Mouse (Mus musculus) liver, embryonic 11.5 days (tissue): Measurements from ENCODE around the gene Rps26. TPM values are rescaled to one million over a fixed set of nuclear protein-coding genes. Genes with fewer than 3 reads are reported as not detected.

Experiments used
- ATAC-seq: fragments of 200-750 bp; cut with Nextera tagmentation; replicated peaks from 2 replicates; pipeline ENCODE4 v1.8.0; 2017; ENCODE audit warnings: moderate number of reproducible peaks, mild to moderate bottlenecking, moderate TSS enrichment, moderate library complexity; ENCODE audit not compliant: low FRiP score
- DNase-seq: peaks from one replicate; pipeline ENCODE4 v3.0.0-alpha.2; 2017; ENCODE audit warnings: low spot score
- H3K27ac ChIP-seq: fragments of 300-500 bp; sonication (generic); 2 replicates; pipeline ENCODE4 v1.5.1; 2014; ENCODE audit warnings: mild to moderate bottlenecking, low read depth, low read length, control low read depth
- H3K27me3 ChIP-seq: fragments of 300-500 bp; sonication (generic); replicated peaks from 2 replicates; pipeline ENCODE4 v1.6.1; 2014; ENCODE audit warnings: low read length, mixed read lengths; ENCODE audit not compliant: control insufficient read depth, insufficient read depth
- H3K36me3 ChIP-seq: fragments of 300-500 bp; sonication (generic); 2 replicates; pipeline ENCODE4 v1.6.1; 2014; ENCODE audit warnings: mild to moderate bottlenecking, low read length, moderate library complexity, mixed read lengths; ENCODE audit not compliant: control insufficient read depth, insufficient read depth
- H3K4me1 ChIP-seq: fragments of 300-500 bp; sonication (generic); replicated peaks from 2 replicates; pipeline ENCODE4 v1.6.1; 2014; ENCODE audit warnings: low read length, mixed read lengths; ENCODE audit not compliant: control insufficient read depth, insufficient read depth
- H3K4me2 ChIP-seq: fragments of 300-500 bp; sonication (generic); 2 replicates; pipeline ENCODE4 v1.6.1; 2014; ENCODE audit warnings: mild to moderate bottlenecking, control low read depth, moderate library complexity
- H3K4me3 ChIP-seq: fragments of 300-500 bp; sonication (generic); 2 replicates; pipeline ENCODE4 v1.5.1; 2014; ENCODE audit warnings: low read depth, low read length, control low read depth
- H3K9ac ChIP-seq: fragments of 300-500 bp; sonication (generic); 2 replicates; pipeline ENCODE4 v1.6.1; 2014; ENCODE audit warnings: low read depth, low read length, control low read depth
- H3K9me3 ChIP-seq: fragments of 300-500 bp; sonication (generic); 2 replicates; pipeline ENCODE4 v1.6.1; 2016; ENCODE audit warnings: low read length, inconsistent platforms, mixed read lengths; ENCODE audit not compliant: control insufficient read depth
- WGBS: fragments of 180-500 bp; shearing (Covaris S2); extraction: QIAGEN DNeasy Blood & Tissue Kit; methylation state at CpG from one replicate; pipeline ENCODE4 v1.1.7; 2014; 5-methylcytosine and 5-hydroxymethylcytosine counted together
- microRNA-seq: library from miRNA; unstranded; fragments of <30 nt; microRNA quantifications from one replicate; pipeline ENCODE4, GENCODE M21; 2017; ENCODE audit warnings: borderline number of aligned reads
- polyA plus RNA-seq: library from polyadenylated mRNA; unstranded; fragments of >200 nt; fragmentation: Nextera tagmentation; extraction: Ambion mirVana; gene quantifications from 2 replicates; pipeline ENCODE4 v1.2.1, GENCODE M21; 2014

Gene Rps26
- polyA plus RNA-seq, 1 experiment from 2014 or later = 955 TPM

DNA sequence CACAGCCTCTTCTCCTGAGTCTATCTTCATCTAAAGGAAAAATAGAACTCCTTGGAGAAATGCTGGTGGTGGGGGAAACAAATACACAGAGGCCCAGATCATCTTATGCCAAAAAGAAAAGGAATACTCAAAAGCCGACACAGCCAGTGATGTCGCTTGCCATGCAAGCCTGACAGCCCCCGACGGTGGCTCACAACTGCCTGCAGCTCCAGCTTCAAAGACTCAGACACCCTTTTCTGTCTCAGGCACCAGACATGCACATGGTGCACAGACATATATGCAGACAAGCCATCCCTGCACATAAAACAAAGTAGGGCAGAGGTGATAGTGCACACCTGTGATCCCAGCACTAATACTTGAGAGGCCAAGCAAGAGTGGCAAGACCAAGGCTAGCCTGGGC, 46.8 kb downstream of the Rps26 start:
- 88% methylated on average over 4 of the region's 4 CpGs for WGBS
- Histone ChIP-seq H3K4me3 (no peak overlapping the region), H3K9ac (no peak overlapping the region), H3K9me3 (no peaks in the 10 kb centered on the region), H3K27me3 (peaks cover 11% of the 10 kb centered on the region), H3K36me3 (no peaks in the 10 kb centered on the region; the same call in 1 of the 2 replicates), H3K4me1 (no peaks in the 10 kb centered on the region), H3K4me2 (no peak overlapping the region), H3K27ac (no peak overlapping the region)
- ATAC-seq = no peak
- DNase-seq = no peak

- ATAC-seq (no peak), DNase-seq (no peak)
- 79% methylated on average over 3 of the region's 3 CpGs for WGBS
- Histone ChIP-seq H3K4me1 (no peaks in the 10 kb centered on the region), H3K36me3 (no peaks in the 10 kb centered on the region; the same call in 1 of the 2 replicates), H3K4me3 (no peak overlapping the region), H3K9me3 (no peaks in the 10 kb centered on the region), H3K4me2 (no peak overlapping the region), H3K9ac (no peak overlapping the region), H3K27me3 (peaks cover 7% of the 10 kb centered on the region), H3K27ac (no peak overlapping the region)
Observed at GRCm38 (mm10) chr10:128579298-128579697, 47.2 kb downstream of the Rps26 start.

GRCm38 (mm10) chr10:128578330-128578729, 48.2 kb downstream of the Rps26 start:
- 59% methylated on average over 11 of the region's 11 CpGs for WGBS
- Histone ChIP-seq H3K27me3 (no peaks in the 10 kb centered on the region; the same call in 1 of the 2 replicates), H3K4me3 (no peak overlapping the region), H3K27ac (no peak overlapping the region), H3K9me3 (no peaks in the 10 kb centered on the region), H3K36me3 (no peaks in the 10 kb centered on the region; the same call in 1 of the 2 replicates), H3K4me1 (no peaks in the 10 kb centered on the region), H3K9ac (no peak overlapping the region), H3K4me2 (no peak overlapping the region)
- ATAC-seq = no peak
- DNase-seq = no peak

DNA sequence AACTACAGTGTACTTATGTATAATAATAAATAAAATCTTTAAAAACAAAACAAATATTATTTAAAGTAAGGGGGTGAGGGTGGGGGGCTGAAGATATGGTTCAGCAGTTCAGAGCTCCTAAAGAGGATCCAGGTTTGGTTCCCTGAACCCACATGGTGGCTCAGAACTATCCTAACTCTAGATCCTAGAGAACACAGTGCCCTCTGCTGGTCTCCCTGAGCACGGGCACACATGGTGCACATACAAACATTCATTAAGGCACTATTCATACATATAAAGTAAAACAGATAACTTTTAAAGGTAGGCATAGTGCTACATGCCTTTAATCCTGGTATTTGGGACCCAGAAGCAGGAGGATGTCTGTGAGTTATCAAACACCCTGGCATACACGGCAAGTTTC, 51.5 kb downstream of the Rps26 start:
- DNase-seq = no peak
- no peaks in the 10 kb centered on the region for H3K4me1 ChIP-seq
- ATAC-seq = no peak
- WGBS = 84% methylated on average over 2 of the region's 2 CpGs
- no peak overlapping the region for H3K27ac ChIP-seq
- no peaks in the 10 kb centered on the region for H3K9me3 ChIP-seq
- H3K36me3 ChIP-seq = no peaks in the 10 kb centered on the region; the same call in 1 of the 2 replicates
- H3K4me3 ChIP-seq = no peak overlapping the region
- no peak overlapping the region for H3K9ac ChIP-seq
- no peak overlapping the region for H3K4me2 ChIP-seq
- no peaks in the 10 kb centered on the region; the same call in 1 of the 2 replicates for H3K27me3 ChIP-seq

Small RNA genes lying within 50 kb of the gene (microRNA-seq; reads per million reads assigned to microRNA genes)
- gene Mir6917 = not detected

Other genes with a start within 250 kb of the Rps26 start
- 12.2 and 13.4 TPM in 2 replicates for gene Ankrd52, start 249.6 kb downstream of the Rps26 start, polyA plus RNA-seq
- gene Slc39a5, start 225.5 kb downstream of the Rps26 start, polyA plus RNA-seq = 16.5 and 17.6 TPM in 2 replicates
- gene Nabp2, start 215.3 kb downstream of the Rps26 start, polyA plus RNA-seq = 101 and 104 TPM in 2 replicates
- gene Rnf41, start 215.1 kb downstream of the Rps26 start, polyA plus RNA-seq = 19.1 and 20.4 TPM in 2 replicates
- 59.0 and 59.7 TPM in 2 replicates for gene Smarcc2, start 167.5 kb downstream of the Rps26 start, polyA plus RNA-seq
- gene Myl6, start 132.6 kb downstream of the Rps26 start, polyA plus RNA-seq = 639 and 685 TPM in 2 replicates
- 3.9 and 4.2 TPM in 2 replicates for gene Myl6b, start 128.1 kb downstream of the Rps26 start, polyA plus RNA-seq
- gene Esyt1, start 100.9 kb downstream of the Rps26 start, polyA plus RNA-seq = 19.1 TPM in 2 replicates
- 9.9 and 11.1 TPM in 2 replicates for gene Zc3h10, start 79.0 kb downstream of the Rps26 start, polyA plus RNA-seq
- 3,476 and 3,859 TPM in 2 replicates for gene Rpl41, start 77.4 kb downstream of the Rps26 start, polyA plus RNA-seq
- gene Pa2g4, start 60.8 kb downstream of the Rps26 start, polyA plus RNA-seq = 384 and 397 TPM in 2 replicates
- gene Erbb3, start 37.1 kb downstream of the Rps26 start, polyA plus RNA-seq = 3.0 and 3.7 TPM in 2 replicates
- 0.96 and 1.3 TPM in 2 replicates for gene Ikzf4, start 19.2 kb upstream of the Rps26 start, polyA plus RNA-seq
- 12.4 and 12.5 TPM in 2 replicates for gene Suox, start 47.3 kb upstream of the Rps26 start, polyA plus RNA-seq
- 46.9 and 47.1 TPM in 2 replicates for gene Rab5b, start 69.5 kb upstream of the Rps26 start, polyA plus RNA-seq
- 0.83 and 0.85 TPM in 2 replicates for gene Pmel, start 77.4 kb upstream of the Rps26 start, polyA plus RNA-seq
- gene Cdk2, start 78.3 kb upstream of the Rps26 start, polyA plus RNA-seq = 102 and 117 TPM in 2 replicates
- gene Dgka, start 118.1 kb upstream of the Rps26 start, polyA plus RNA-seq = 4.6 and 5.5 TPM in 2 replicates
- 40.1 and 42.1 TPM in 2 replicates for gene Pym1, start 121.1 kb upstream of the Rps26 start, polyA plus RNA-seq
- gene Mmp19, start 164.2 kb upstream of the Rps26 start, polyA plus RNA-seq = 9.2 and 10.2 TPM in 2 replicates
- 32.5 and 34.1 TPM in 2 replicates for gene Dnajc14, start 177.3 kb upstream of the Rps26 start, polyA plus RNA-seq
- gene Tmem198b, start 177.6 kb upstream of the Rps26 start, polyA plus RNA-seq = 8.1 and 8.8 TPM in 2 replicates
- 229 and 250 TPM in 2 replicates for gene Sarnp, start 190.6 kb upstream of the Rps26 start, polyA plus RNA-seq
- 114 and 116 TPM in 2 replicates for gene Ormdl2, start 194.9 kb upstream of the Rps26 start, polyA plus RNA-seq